ENCODE assay signal across 8 mouse cellular contexts in the genomic region with DNA sequence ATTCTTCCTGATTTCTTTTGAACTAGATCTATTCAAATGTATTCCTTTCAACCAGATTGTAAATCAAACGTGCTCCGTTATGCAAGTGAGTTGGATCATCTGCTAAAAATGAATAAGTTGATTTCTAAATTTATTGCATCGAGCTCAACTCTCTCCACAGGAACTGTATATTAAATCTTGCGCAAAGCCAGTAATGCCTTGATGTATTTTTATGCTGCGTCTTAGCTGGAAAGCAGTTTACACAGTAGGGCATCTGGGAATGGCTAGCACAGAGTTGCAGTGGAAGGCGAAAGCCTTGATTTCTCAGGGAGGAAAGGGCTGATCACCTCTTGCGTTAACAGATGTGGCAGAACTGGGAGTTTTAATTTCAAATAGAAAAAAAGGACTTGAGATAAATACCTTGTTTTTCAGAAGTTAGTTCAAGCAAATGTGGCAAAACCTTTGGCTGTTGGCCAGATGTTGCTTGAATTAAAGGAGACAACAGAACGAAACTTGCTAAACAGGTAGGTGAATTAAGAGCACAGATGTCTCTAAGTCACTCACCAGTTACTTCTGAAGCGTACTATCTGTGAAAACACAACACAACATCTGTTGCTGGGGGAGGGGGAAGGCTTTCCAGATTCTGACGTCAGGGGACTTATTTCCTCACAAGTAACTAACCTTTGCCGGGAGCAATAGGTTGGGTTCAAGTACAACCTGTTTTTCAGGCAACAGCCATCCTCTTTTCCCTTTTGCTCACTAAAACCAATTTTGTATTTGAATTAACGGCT. TPM values are rescaled to one million over a fixed set of nuclear protein-coding genes. Genes with fewer than 3 reads are reported as not detected.
DNase-seq lines count a peak whose midpoint lies in the region; ATAC-seq and TF ChIP-seq lines count a peak whose summit lies in the region.

No protein-coding gene starts in this region.

- H3K9ac ChIP-seq in forebrain, embryonic 16.5 days (replicated peaks; ENCODE audit: low read depth, low read length): peak overlapping the region; percentile 48; the same call in 1 of the 2 replicates
- peak overlapping the region; percentile 66 for H3K9ac ChIP-seq in limb, embryonic 13.5 days

- H3K9me3 ChIP-seq in forebrain, embryonic 16.5 days (ENCODE audit: control insufficient read depth, low read length): no peaks in the 10 kb centered on the region
- no peaks in the 10 kb centered on the region for H3K9me3 ChIP-seq in limb, embryonic 13.5 days

- H3K4me2 ChIP-seq in forebrain, embryonic 16.5 days (ENCODE audit: low read length): peak overlapping the region; percentile 74
- H3K4me2 ChIP-seq in limb, embryonic 13.5 days (replicated peaks): peak overlapping the region; percentile 77
- peak overlapping the region; percentile 96 for H3K4me2 ChIP-seq in myocyte (ENCODE audit: low read depth)

- H3K79me2 ChIP-seq in myocyte (ENCODE audit: control insufficient read depth, insufficient read depth): peaks cover 7% of the 10 kb centered on the region

- peak; percentile 31 to 56 for DNase-seq in left cerebral cortex, postnatal 10 days (ENCODE audit: extremely low spot score in 1 of 2, low spot score in 2 of 2)
- DNase-seq in left cerebral cortex, postnatal 4 days: no peak
- peak; percentile 83 for DNase-seq in c-Kit-positive CD71-positive TER-119-negative erythroid progenitor cells, embryonic 14.5 days (ENCODE audit: low read depth)
- no peak for DNase-seq in ovary, adult 18-20 months (ENCODE audit: low spot score)
- no peak for DNase-seq in adrenal gland, postnatal 4 days (ENCODE audit: low spot score in 2 of 2)

- H3K4me3 ChIP-seq in forebrain, embryonic 16.5 days (replicated peaks; ENCODE audit: low read length): peak overlapping the region; percentile 87
- H3K4me3 ChIP-seq in limb, embryonic 13.5 days: peak overlapping the region; percentile 79
- H3K4me3 ChIP-seq in myocyte: peak overlapping the region; percentile 87

- ATAC-seq in forebrain, embryonic 16.5 days: peak; percentile 4; the same call in 1 of the 2 replicates
- ATAC-seq in limb, embryonic 13.5 days (ENCODE audit: low FRiP score, low read depth): 0 out of 2 replicates have a peak, but pooled peaks have one; percentile 13

- 0 out of 2 replicates have a peak overlapping the region, but pooled peaks have one; percentile 32 for H3K27ac ChIP-seq in forebrain, embryonic 16.5 days (ENCODE audit: low read length)
- H3K27ac ChIP-seq in limb, embryonic 13.5 days: no peak overlapping the region; the same call in 1 of the 2 replicates

- H3K36me3 ChIP-seq in forebrain, embryonic 16.5 days (ENCODE audit: control insufficient read depth, insufficient read depth): no peaks in the 10 kb centered on the region
- H3K36me3 ChIP-seq in limb, embryonic 13.5 days: no peaks in the 10 kb centered on the region
- no peaks in the 10 kb centered on the region for H3K36me3 ChIP-seq in myocyte (ENCODE audit: control insufficient read depth, insufficient read depth)

- H3ac ChIP-seq in myocyte (ENCODE audit: control insufficient read depth, insufficient read length): peak overlapping the region; percentile 64

- intact Hi-C loops in left cerebral cortex, postnatal 10 days (cut with DNase I): no loop called here
- intact Hi-C loops in left cerebral cortex, postnatal 4 days (cut with DNase I): no loop called here

- no peak for TF ChIP-seq POLR2A in myocyte (IDR thresholded peaks at IDR 0.05; ENCODE audit: insufficient read length, low read depth)

- 0 out of 2 replicates have a peak, but pooled peaks cover 5% of the 10 kb centered on the region for H3K27me3 ChIP-seq in forebrain, embryonic 16.5 days (replicated peaks; ENCODE audit: control insufficient read depth, insufficient read depth, low read length)
- no peaks in the 10 kb centered on the region for H3K27me3 ChIP-seq in limb, embryonic 13.5 days
- H3K27me3 ChIP-seq in myocyte (ENCODE audit: control insufficient read depth, insufficient read depth, insufficient read length): no peaks in the 10 kb centered on the region

- WGBS in forebrain, embryonic 16.5 days: 43% methylated on average over 12 of the region's 12 CpGs
- 35% methylated on average over 12 of the region's 12 CpGs for WGBS in limb, embryonic 13.5 days

- peaks cover 13% of the 10 kb centered on the region for H3K4me1 ChIP-seq in forebrain, embryonic 16.5 days (replicated peaks; ENCODE audit: control insufficient read depth, insufficient read depth, low read length)
- peaks cover 14% of the 10 kb centered on the region for H3K4me1 ChIP-seq in limb, embryonic 13.5 days

TF ChIP-seq in myocyte, 11 proteins besides CTCF, POLR2A, EP300 and RAD21:
- TF ChIP-seq MAX (IDR thresholded peaks at IDR 0.05; ENCODE audit: low read depth): no peak
- no peak for TF ChIP-seq CEBPB (IDR thresholded peaks at IDR 0.05; ENCODE audit: insufficient read depth, poor library complexity, severe bottlenecking)
- no peak for TF ChIP-seq MYOG (IDR thresholded peaks at IDR 0.05; ENCODE audit: control insufficient read depth in 1 of 3, insufficient read depth in 1 of 3, insufficient read length in 2 of 3, low read depth in 2 of 3)
- no peak for TF ChIP-seq MYOD1 (IDR thresholded peaks at IDR 0.05; ENCODE audit: control insufficient read depth in 1 of 3, insufficient read length in 2 of 3, low read depth in 2 of 3)
- no peak for TF ChIP-seq REST (IDR thresholded peaks at IDR 0.05; ENCODE audit: insufficient read depth, insufficient read length)
- TF ChIP-seq SRF (IDR thresholded peaks at IDR 0.05; ENCODE audit: control insufficient read depth, insufficient read length, low read depth): no peak
- no peak for TF ChIP-seq TCF12 (IDR thresholded peaks at IDR 0.05; ENCODE audit: insufficient read depth, poor library complexity, severe bottlenecking)
- no peak for TF ChIP-seq E2F4 (IDR thresholded peaks at IDR 0.05; ENCODE audit: insufficient read depth)
- TF ChIP-seq USF1 (IDR thresholded peaks at IDR 0.05; ENCODE audit: low read depth): no peak
- no peak for TF ChIP-seq TCF3 (IDR thresholded peaks at IDR 0.05; ENCODE audit: insufficient read length, low read depth)
- TF ChIP-seq POLR2AphosphoS2 (IDR thresholded peaks at IDR 0.05; ENCODE audit: insufficient read length, low read depth): no peak
TF ChIP-seq in myocyte: peak in this region for 0.

RNA-seq across cellular contexts. Expression of gene Smim13, which starts 0.7 kb away (rescaled TPM):
- 100 to 1,000 TPM; 157 to 163 TPM for total RNA-seq in left cerebral cortex, postnatal 10 days (2021)
- total RNA-seq in left cerebral cortex, postnatal 4 days (2021): 10 to 100 TPM; 84.0 to 84.6 TPM
- polyA plus RNA-seq in forebrain, embryonic 16.5 days (2015; fragmentation: Nextera tagmentation; extraction: Ambion mirVana): 26.9 and 28.2 TPM in 2 replicates
- polyA plus RNA-seq in limb, embryonic 13.5 days (2015; fragmentation: Nextera tagmentation; extraction: Ambion mirVana): 14.7 and 15.4 TPM in 2 replicates
- polyA plus RNA-seq in myocyte (2012; fragmentation: generic; extraction: Trizol): 11.1 TPM
- 10 to 100 TPM; 15.5 to 16.4 TPM for total RNA-seq in adrenal gland, postnatal 4 days (2021)

RNA-seq across cellular contexts. Expression of gene Gm17364, which starts 24.8 kb away (rescaled TPM):
- total RNA-seq in left cerebral cortex, postnatal 10 days (2021): not detected
- total RNA-seq in left cerebral cortex, postnatal 4 days (2021): not detected
- polyA plus RNA-seq in forebrain, embryonic 16.5 days (2015; fragmentation: Nextera tagmentation; extraction: Ambion mirVana): not detected in 2 replicates
- polyA plus RNA-seq in limb, embryonic 13.5 days (2015; fragmentation: Nextera tagmentation; extraction: Ambion mirVana): not detected in 2 replicates
- polyA plus RNA-seq in myocyte (2012; fragmentation: generic; extraction: Trizol): not detected
- not detected for total RNA-seq in adrenal gland, postnatal 4 days (2021)

RNA-seq across cellular contexts. Expression of gene Elovl2, which starts 28.7 kb away (rescaled TPM):
- 10 to 100 TPM; 39.2 to 39.6 TPM for total RNA-seq in left cerebral cortex, postnatal 10 days (2021)
- 10 to 100 TPM; 42.9 to 44.9 TPM for total RNA-seq in left cerebral cortex, postnatal 4 days (2021)
- polyA plus RNA-seq in forebrain, embryonic 16.5 days (2015; fragmentation: Nextera tagmentation; extraction: Ambion mirVana): 51.4 and 58.3 TPM in 2 replicates
- polyA plus RNA-seq in limb, embryonic 13.5 days (2015; fragmentation: Nextera tagmentation; extraction: Ambion mirVana): 4.1 and 4.8 TPM in 2 replicates
- polyA plus RNA-seq in myocyte (2012; fragmentation: generic; extraction: Trizol): not detected
- total RNA-seq in adrenal gland, postnatal 4 days (2021): 10 to 100 TPM in 1 of 2 experiments, 1 to 10 TPM in 1; 6.1 to 30.4 TPM

Comparison
In these comparisons a context has a peak if more than half of its experiments do, and no peak if none do; other contexts are left out.
1. DNase-seq: peak in left cerebral cortex, postnatal 10 days (2 of 2) and c-Kit-positive CD71-positive TER-119-negative erythroid progenitor cells, embryonic 14.5 days (single experiment); none in left cerebral cortex, postnatal 4 days (single experiment), ovary, adult 18-20 months (single experiment) and adrenal gland, postnatal 4 days (0 of 2).
2. RNA of gene Smim13, which starts 0.7 kb away (total RNA-seq): 157 to 163 TPM in left cerebral cortex, postnatal 10 days and 84.0 to 84.6 TPM in left cerebral cortex, postnatal 4 days; 15.5 to 16.4 TPM in adrenal gland, postnatal 4 days; every median in the first group is over 4 times any median in the second.
3. Peak in every context shown above with its lines, with median percentiles within 50 percentile points of each other: H3K4me2 ChIP-seq and H3K4me3 ChIP-seq.